Mouse (Mus musculus) testis, adult 2 months (tissue): ENCODE data around the gene Clptm1.
A peak's percentile ranks its signal among the peaks of the same experiment; 100 is the strongest.

ENCODE experiments used
- CTCF ChIP-seq: fragments of 200-500 bp; IDR thresholded peaks from 2 replicates; pipeline ENCODE4 v1.5.1; 2012; ENCODE audit warnings: low read depth, mild to moderate bottlenecking, inconsistent platforms, low read length, moderate library complexity; ENCODE audit not compliant: control insufficient read depth, insufficient read depth, insufficient replicate concordance
- POLR2A ChIP-seq: fragments of 200-500 bp; IDR thresholded peaks from 2 replicates; pipeline ENCODE4 v1.6.1; 2012; ENCODE audit warnings: low read depth, mild to moderate bottlenecking, inconsistent platforms, low read length, moderate library complexity; ENCODE audit not compliant: control insufficient read depth

DNA sequence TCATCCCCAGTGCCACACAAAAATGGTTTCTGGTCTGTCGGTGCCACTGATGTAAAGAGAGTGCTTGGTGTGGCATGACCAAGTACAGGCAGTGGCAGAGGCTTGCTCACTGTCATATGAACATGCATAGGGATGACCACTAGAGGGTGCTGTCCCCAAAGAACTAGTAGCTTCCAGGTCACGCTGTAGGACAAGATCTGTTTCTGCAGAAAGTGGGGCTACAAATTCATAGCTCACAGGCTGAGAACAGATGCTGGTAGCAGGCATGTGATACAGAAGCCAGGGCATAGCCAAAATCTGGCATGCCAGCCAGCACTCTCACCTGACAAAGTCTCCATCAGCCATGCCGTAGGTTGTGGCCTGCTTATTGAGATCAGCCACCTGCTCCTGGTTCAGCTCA lies 74.9 kb downstream of the Clptm1 start:
- TF ChIP-seq CTCF = peak; percentile 69; the same call in 1 of the 2 replicates
- TF ChIP-seq POLR2A = no peak
